Mouse (Mus musculus): ENCODE measurements at regions not wholly inside any gene's neighbourhood (a gene's known extent, or its start where the extent isn't known, plus 50 kb on each side); places are given as distances from the start of the nearest gene placed in this dataset.
"Not testable (repeated sequence)": the region's sequence is repeated elsewhere in the genome, so short reads cannot be mapped to it uniquely, and the experiment has no call there.

- not testable (repeated sequence) for DNase-seq (ENCODE audit: low spot score in 2 of 2)
These were observed 1004.3 kb downstream of the Car8 start for GRCm38 (mm10) chr4:7234537-7234936.

DNA sequence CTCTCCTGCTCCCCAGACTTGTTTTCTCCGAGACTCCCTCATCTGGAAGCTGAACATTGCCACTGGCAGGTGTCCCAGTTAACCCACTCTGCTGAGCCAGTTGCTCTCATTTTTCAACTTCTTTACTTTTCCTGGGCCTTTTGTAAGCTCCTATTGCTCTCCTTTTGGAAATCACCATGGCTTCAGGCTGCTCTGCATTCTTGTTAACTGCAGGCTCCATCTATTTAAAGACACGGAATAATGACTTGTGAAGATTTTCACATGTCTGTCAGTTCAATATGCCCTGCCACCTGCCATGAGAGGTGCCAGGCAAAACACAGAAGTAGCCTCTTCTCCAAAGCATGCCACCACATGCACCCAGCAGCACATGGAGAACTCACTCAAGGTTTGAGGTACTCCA lies 1009.9 kb downstream of the Car8 start:
- DNase-seq (ENCODE audit: low spot score in 2 of 2), result no peak

DNA sequence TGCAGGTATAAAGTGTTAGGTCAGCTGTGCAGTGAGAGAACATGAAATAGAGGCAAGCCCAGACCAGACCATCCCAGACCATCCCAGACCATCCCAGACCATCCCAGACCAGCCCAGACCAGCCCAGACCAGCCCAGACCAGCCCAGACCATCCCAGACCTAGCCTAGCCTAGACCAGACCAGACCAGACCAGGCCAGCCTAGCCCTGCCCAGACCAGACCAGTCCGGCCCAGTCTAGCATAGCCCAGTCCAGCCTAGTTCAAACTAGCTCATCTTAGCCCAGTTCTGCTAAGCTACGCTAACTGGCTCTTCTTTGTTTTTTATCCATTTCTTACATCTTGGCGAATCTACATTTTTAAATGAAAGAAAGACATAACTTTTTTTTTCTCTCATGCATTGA lies 1015.9 kb downstream of the Car8 start:
- DNase-seq (ENCODE audit: low spot score in 2 of 2), result no peak

DNA sequence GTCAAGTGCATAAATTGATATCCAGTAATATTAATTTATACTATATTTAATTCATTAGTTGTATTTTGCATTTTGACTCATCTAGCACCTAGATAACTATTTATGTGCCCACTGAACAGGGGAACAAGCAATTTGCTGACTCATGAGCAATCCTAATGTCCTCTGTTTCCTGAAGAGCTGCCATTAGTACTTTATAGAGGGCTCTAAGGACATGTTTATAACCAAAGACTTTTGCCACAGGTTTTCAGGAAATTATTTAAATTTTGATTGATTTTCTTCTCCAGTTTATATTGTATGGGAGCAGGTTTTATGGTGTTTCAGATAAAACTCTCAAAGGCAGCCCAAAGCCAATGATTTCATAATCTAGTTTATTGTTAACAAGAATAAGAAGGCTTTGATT lies 1018.4 kb downstream of the Car8 start:
- DNase-seq (ENCODE audit: low spot score in 2 of 2), result no peak

- no peak for DNase-seq (ENCODE audit: low spot score in 2 of 2)
These were observed 1023.5 kb downstream of the Car8 start for GRCm38 (mm10) chr4:7215048-7216030.

DNA sequence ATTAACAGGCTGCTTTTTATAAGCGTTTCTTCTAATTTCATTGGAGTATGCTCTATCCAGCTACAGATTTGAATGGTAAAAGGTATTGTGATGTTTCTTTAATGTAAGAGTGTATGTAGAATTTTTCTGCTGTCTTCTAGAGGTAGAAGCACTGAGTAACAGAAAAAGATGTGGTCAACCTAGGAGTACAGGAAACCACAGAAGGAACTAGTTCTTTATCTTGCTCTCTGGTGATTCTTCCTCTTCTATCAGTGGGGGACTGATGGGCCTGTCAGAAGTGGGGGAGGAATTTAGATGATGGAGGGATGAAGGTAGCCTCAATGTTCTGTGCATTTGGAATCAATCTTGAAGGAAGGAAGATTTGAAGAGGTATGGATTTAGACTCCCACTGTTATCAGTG lies 1031.9 kb downstream of the Car8 start:
- DNase-seq (ENCODE audit: low spot score in 2 of 2), result no peak

DNA sequence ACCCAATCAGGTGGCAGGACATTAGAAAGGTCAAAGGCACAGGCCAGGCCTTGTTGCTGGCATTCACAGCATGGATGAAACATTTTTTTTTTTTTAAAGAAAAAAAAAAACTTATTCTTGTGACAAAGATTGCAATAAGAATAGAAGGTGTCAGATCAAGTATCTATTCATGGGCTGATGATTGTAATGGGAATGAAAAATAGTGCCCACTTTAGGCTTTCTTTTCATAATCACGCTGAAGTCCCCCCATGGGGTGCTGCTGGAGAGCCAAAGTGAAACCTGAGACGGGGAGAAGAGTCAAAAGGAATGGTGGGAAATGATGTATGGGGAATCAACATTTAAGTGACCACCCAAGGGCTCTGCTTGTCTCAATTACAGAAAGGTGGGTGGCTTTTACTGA lies 1037.0 kb downstream of the Car8 start:
- no peak for DNase-seq (ENCODE audit: low spot score in 2 of 2)

- no peak for DNase-seq (ENCODE audit: low spot score in 2 of 2)
These were observed 1038.9 kb downstream of the Car8 start for GRCm38 (mm10) chr4:7199941-7200340.

DNA sequence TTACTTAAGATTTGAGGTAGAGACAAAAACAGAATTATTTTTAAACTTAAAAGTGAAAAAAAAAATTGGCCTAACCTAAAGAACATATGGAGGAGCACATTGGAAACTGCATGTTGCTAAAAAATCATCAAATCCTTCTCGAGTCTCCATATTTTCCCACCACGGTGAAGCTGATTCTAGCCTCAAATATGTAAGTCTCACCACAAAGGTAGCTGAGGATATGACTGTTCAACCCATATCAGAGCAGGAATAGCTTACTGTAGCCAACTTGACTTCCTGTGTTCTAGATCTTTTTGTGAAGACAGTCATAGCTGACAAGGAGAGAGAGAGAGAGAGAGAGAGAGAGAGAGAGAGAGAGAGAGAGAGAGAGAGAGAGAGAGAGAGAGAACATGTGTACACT lies 1039.8 kb downstream of the Car8 start:
- no peak for DNase-seq (ENCODE audit: low spot score in 2 of 2)

- no peak for DNase-seq (ENCODE audit: low spot score in 2 of 2)
These were observed 1042.3 kb downstream of the Car8 start for GRCm38 (mm10) chr4:7196570-7196969.

- no peak for DNase-seq (ENCODE audit: low spot score in 2 of 2)
These were observed 1043.2 kb downstream of the Car8 start for GRCm38 (mm10) chr4:7195619-7196018.

- DNase-seq (ENCODE audit: low spot score in 2 of 2), result no peak
These were observed 1046.9 kb downstream of the Car8 start for GRCm38 (mm10) chr4:7191912-7192311.

DNA sequence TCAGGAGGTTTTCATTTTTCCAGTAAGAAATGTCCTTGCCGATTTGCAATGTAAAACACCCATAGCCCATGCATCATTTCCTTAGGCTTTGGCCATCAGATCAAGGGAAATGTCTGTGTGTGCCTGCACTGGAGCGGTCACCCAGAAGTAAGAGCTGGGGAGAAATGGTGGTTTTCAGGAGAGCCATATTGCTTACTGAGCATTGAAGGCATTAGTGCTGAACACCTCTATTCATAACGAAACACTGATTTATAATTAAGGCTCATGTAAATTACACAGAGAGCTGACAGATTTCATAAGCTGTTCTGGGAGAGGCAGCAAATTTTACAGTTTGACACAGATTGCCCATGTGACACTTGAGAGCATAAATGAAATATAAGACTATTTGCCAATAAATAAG lies 1047.6 kb downstream of the Car8 start:
- DNase-seq (ENCODE audit: low spot score in 2 of 2), result no peak

- no peak for DNase-seq (ENCODE audit: low spot score in 2 of 2)
These were observed 1063.8 kb downstream of the Car8 start for GRCm38 (mm10) chr4:7175030-7175429.

DNA sequence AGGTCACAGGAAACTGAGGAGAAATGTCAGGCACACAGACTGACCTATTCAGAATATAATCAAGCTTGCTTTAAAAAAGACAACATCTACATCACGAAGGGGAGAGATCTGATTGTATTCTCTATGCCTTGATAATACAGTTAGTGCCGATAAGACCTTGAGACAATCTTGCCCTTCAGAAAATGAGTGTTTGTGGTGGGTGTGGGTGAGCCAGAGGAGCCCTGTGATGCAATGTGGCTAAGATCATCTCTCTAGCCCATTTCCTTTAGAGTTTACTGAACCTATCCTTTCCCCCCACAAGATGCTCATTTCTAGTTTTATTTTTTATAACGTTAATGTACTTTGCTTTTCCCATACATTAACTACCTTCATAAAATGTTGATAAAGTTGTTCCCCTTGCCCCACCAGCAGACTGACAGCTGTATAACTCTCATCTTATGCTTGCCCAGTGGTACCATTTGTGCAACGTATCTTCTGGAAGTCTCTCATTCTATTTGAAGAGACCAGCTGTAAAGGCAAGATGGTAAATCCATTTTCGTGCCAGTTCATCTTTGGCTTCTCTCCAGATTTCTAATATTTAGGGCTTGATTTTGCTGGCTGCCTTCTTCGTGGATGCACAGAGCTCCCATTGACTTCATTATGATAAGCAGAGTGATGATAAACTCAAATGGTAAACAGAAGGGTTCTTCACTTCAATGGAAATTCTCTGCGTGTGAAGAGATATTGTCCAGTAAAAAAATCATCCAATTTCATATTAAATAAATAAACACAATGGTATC lies 1066.1 kb downstream of the Car8 start:
- DNase-seq (ENCODE audit: low spot score in 2 of 2), result no peak

- no peak for DNase-seq (ENCODE audit: low spot score in 2 of 2)
These were observed 1067.0 kb downstream of the Car8 start for GRCm38 (mm10) chr4:7171637-7172417.

- no peak for DNase-seq (ENCODE audit: low spot score in 2 of 2)
These were observed 1077.4 kb downstream of the Car8 start for GRCm38 (mm10) chr4:7161411-7161810.

DNA sequence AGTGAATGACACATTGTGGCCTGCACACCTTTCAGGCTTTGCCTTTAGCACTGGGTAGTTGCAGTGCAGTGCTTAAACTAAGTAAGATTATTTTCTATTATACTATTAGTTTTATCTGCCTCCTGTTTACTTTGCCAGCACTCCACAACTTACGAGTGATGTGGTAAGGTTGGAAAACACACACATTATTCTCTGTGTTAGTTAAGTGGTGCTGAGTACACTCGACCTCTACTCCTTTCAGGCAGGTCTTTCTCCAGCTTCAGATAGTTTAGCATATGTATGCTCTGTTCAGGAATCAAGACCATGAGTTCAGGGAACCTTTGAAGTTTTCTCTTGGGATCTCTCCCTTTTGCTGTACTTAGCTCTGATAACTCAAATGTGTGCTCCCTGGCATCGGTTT lies 1081.0 kb downstream of the Car8 start:
- no peak for DNase-seq (ENCODE audit: low spot score in 2 of 2)

GRCm38 (mm10) chr4:7154256-7154655 lies 1084.6 kb downstream of the Car8 start:
- no peak for DNase-seq (ENCODE audit: low spot score in 2 of 2)

DNA sequence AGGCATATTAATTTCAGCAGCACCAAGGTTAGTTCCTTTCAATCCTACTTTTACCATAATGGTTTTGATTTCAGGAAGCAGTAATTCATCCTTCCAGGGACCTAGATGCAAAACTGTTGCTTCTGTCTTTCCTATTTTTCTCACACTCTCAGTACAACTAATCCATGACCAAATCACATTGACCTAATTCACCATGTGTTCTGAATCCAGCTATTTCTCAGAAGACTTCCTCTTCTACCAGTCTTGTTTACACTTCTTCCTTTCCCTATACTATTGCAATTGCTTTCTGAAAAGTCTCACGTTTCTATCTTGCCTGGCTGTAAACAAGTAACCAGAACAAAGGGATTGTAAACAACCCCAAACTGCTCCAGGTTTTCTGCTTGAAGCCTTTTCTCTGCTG lies 1085.0 kb downstream of the Car8 start:
- no peak for DNase-seq (ENCODE audit: low spot score in 2 of 2)

DNA sequence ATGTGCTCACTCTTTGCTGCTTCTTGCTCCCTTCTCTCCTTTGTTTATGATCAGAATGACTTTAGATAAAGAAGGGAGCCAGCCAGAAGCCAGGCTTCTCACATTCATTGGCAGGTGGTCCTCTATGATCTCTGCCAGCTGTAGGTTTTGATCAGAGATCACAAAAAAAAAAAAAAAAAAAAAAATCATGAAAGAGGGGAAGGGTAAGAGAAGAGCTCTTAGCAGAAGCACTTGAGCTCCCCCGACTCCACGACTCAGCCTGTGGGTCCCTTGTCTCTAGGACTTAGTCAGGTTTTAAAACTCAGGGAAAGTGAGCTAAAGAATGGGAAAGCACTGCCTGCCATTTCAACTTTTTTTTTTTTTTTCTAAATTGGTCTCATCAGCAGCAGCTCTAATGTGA lies 1093.1 kb downstream of the Car8 start:
- no peak for DNase-seq (ENCODE audit: low spot score in 2 of 2)

DNA sequence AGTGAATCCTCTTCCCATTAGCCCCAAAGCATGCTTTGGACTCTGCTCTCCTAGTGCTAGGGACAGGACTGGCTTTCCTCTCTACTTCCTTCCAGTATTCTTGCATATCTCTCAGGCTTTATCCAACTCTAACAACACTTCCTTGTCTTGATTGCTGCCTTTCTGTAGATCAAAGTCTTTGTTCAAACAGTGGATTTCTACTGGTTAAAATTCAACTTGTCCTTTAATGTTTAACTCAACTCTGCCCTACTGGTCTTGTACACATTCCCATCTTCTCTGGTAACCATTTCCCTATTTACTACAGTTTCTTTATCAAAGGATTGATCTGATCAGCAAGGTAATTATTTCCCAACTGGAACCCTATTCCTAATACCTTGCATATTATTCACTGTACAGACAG lies 1094.6 kb downstream of the Car8 start:
- no peak for DNase-seq (ENCODE audit: low spot score in 2 of 2)

All from right cerebral cortex, adult 2 months (tissue).